Mouse (Mus musculus) right cerebral cortex, adult 2 months (tissue): Measurements from ENCODE around the gene Apmap.
"Not testable (repeated sequence)": the region's sequence is repeated elsewhere in the genome, so short reads cannot be mapped to it uniquely, and the experiment has no call there.

Experiments
- DNase-seq, 2 experiments: peaks; one replicate each; pipeline ENCODE4 v3.0.0; 2021 to 2022; ENCODE audit warnings: low spot score in 2 of 2

Gene Apmap

GRCm38 (mm10) chr2:150621698-150622097 lies 13.3 kb upstream of the Apmap start:
- DNase-seq = no peak

GRCm38 (mm10) chr2:150610097-150610496 lies 1.7 kb upstream of the Apmap start:
- DNase-seq = no peak

DNA sequence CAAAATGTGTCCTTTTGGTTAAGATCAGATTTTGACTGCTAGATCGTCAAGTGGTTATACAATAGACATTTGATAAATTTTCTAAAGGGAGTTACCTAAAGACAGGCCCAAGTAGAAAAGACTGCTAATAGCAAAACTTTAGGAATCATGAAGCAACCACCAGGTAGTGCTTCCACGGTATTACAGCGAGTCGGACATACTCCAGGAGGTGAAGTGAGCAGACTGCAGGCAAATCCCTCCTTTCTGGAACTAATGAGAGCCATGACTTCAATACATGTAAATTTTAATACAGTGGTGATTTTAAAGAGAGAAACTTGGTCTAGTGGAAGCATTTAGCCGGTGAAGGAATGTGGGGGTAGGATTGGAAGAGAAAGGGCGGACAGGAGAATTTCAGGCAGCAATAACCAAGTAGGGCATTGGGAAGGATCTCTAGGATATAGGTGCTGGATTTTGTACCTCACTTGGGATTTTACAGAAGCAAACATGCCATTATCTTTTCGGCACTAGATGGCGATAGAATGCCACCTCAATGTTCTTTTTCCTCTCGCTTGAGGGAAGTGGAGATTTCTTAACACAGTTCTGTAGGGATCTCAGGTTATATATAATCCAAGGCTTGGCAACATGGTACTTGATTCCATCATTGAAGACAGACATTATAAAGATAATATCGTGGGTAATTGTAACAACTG lies 649 bp upstream of the Apmap start:
- DNase-seq = peak; percentile 83 to 87

DNA sequence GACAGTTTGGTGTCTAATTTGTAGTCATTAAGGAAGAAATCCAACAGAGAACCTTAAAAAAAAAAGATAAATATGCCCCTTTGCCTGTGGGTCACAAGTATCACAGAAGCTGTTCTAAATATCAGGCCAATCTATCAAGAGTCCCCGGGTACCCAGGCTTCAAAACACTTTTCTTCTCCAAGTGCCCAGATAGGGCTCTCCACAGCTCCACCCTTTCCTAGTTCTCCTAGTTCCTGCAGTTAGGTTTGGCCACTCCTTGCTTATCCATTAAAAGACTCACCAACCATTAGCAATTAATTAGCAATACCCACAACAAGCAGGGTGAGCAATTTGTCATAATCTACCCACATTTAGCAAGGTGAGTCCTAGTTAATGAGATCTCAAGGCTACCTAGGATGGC lies 1.3 kb downstream of the Apmap start:
- DNase-seq = no peak

DNA sequence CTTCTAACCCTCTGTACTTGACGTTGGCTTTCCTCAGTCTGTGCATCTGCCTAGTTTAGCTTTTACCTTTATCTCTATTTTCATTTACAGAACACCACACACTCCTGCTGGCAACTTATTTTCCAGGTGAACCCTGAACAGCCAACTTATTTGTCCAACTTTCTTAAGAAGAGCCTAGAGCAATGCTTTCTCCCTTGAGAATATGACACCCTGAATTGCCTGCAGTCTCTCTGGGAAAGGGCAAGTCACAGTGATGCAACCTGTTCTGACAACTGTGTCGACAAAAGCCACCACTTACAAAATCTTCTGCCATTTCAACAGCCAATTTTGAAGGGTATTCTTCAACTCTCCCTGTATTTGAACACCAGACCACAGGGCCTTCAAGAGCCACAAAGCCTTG lies 3.6 kb downstream of the Apmap start:
- no peak for DNase-seq

DNA sequence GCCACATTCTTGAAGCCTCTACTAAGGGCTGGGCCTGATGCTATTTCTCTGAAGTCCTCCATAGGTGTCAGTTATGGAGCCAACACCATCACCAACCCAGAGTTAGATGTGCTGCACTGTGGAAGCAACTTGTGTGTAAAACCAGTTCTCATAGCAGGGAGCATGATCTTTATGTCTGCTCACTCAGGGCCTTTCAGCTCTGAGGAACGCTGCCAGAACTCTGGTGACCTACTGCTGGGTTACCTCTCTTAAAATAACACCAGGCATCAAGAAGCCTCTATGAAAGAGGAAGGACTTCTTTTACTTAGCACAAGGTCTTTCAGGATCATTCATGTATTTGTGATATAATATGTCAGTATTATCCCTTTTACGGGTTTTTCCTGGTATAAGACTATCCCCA lies 6.2 kb downstream of the Apmap start:
- DNase-seq = no peak

- no peak for DNase-seq
These were observed 8.1 kb downstream of the Apmap start for GRCm38 (mm10) chr2:150600263-150600662.

DNA sequence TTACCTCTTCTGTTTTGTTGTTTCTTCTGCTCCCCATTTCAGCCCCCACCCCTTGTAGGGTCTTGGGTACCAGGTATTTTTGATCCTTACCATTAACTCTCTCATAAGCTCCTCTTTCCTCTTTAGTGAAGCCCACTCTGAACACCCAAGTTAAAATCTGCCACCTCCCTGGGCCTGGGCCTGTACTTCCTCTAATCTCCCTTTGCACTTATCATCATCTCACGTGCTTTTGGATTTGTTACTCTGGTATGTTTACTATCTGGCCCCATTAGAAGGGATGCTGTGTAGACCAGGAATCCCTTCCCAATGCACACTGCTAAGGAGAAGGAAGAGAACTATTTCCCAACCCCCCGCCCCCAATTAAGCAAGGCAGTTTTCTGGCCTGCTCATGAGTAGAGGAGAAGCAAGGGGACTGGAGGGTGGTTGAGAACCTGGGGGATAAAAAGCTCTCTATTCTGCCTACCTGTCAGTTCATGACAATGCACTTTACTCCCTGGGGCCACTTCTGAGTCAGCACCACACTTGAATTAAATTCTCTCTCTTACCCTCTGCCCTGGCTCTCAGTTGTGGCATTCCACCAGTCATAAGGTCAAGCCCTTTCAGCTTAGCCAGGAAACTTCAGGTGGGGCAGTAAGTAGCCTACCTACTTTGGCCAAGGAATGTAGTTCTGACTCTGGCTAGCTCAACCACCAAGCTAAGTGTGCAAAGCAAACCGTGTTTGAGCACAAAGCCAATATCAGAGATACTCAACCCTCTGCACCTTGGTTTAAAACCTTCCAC lies 12.8 kb downstream of the Apmap start:
- DNase-seq = no peak

DNA sequence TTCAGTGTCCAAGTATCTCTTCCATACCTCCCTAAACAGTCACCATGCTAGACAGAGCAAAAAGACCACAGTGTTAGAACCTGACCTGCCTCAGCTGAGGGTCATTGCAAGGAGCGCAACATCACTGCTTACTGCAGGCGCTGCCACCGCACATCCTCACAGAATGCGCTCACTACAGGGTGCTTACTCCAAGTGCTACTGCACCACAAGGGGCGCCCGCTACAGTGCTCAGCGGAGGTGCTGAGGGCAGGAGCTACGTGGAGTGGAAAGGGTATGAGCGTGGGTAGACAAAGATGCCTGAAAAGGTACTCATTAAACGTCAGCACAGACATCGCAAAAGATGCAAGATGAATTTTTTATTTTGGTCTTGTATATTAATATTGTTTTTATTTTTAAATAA lies 19.3 kb downstream of the Apmap start:
- DNase-seq = no peak

- DNase-seq = no peak
These were observed 28.7 kb downstream of the Apmap start for GRCm38 (mm10) chr2:150579628-150580027.

GRCm38 (mm10) chr2:150578603-150579002 lies 29.8 kb downstream of the Apmap start:
- no peak for DNase-seq

- DNase-seq = no peak
These were observed 32.1 kb downstream of the Apmap start for GRCm38 (mm10) chr2:150576256-150576655.

- no peak for DNase-seq
These were observed 35.9 kb downstream of the Apmap start for GRCm38 (mm10) chr2:150572463-150572862.

DNA sequence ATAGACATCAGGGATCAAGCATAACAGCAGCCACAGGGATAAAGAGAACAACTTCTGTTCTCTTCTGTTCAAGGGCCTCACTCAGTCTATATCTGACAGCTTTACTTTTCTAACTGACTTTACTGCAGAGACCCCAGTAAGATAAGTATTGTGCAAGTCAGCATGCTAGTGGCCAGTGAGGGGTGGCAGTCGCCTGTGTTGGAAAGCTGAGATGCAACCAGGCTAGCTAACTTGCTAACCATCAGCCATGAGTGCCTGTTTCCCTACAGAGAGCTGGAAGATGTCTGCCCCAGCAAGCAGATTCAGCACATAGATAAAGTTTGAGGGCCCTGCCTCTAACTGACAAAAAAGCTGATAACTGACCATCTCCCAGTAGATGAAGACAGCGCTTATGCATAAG lies 37.6 kb downstream of the Apmap start:
- DNase-seq = no peak

DNA sequence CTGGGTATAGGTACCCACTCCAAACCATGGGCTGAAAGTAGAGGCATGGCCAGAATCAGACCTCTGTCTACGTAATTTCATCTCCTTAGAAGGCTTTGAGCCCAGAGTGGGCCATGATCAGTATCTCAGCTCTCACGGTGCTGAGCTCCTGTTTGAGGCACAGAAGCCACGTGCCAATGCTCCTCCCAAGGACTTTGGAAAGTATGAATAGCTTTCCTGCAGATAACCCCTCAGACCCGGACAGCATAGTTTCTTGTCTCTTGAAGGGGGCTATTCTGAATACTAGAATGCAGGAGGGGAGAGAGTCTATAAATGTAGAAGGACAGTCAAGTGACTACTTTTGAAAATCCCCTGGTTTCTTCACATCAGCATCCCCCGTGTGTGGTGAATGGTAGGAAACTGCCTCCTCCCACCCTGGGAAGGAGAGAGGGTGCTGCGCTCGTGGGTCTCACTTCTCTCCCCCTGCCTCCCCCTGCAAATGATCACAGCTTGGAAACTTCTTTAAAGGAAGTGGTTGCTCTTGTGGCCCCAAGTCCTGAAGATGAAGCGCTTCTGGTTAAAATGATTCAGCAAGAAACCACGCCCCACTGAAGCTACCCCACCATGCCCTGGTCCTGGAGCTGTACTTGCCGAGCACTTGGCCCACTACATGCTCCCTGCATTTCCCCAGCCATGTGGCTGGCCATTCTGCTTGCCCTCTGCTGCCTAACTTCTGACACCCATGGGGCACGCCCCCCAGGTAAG lies 38.3 kb downstream of the Apmap start, which contains the start of gene Cst7:
Cst7 (plus strand) TSS at position 569 of the 744 bp plus-strand sequence.
- DNase-seq = no peak

- no peak for DNase-seq
These were observed 41.3 kb downstream of the Apmap start for GRCm38 (mm10) chr2:150567051-150567450.

- DNase-seq = peak; percentile 36 to 41
These were observed 49.8 kb downstream of the Apmap start for GRCm38 (mm10) chr2:150558568-150558967.

DNA sequence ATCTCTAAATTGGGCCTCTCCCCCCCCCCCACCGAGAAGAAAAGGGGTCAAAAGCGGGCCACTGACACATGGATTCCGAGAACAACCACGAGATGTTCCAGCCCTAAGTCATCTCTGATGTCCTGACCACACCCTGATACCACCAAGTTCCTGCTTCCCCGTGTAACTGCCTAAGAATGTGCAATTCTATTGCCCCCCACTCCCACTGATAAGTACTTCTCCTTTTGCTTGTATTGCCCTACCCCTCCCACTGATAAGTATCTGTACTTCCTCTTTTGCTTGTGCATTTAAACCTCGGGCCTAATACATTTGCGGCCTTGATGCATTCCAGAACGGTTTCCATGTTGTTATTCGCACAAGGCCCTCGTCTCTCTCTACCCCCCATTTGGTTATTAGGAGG lies 58.8 kb downstream of the Apmap start:
- not testable (repeated sequence) for DNase-seq
